Mouse (Mus musculus) small intestine, adult 2 months (tissue): ENCODE measurements around the gene Cyp1a1. TPM values are rescaled to one million over a fixed set of nuclear protein-coding genes. Genes with fewer than 3 reads are reported as not detected.

Source experiments
- H3K27ac ChIP-seq: fragments of 200-500 bp; 2 replicates; pipeline ENCODE4 v1.5.1; 2012; ENCODE audit warnings: low read depth, low read length, control low read depth, inconsistent platforms; ENCODE audit not compliant: insufficient read depth
- H3K27me3 ChIP-seq: fragments of 200-500 bp; 2 replicates; pipeline ENCODE4 v1.6.1; 2012; ENCODE audit warnings: mild to moderate bottlenecking, moderate library complexity, low read length, inconsistent platforms; ENCODE audit not compliant: control insufficient read depth, insufficient read depth
- H3K36me3 ChIP-seq: fragments of 200-500 bp; 2 replicates; pipeline ENCODE4 v1.6.1; 2012; ENCODE audit warnings: mild to moderate bottlenecking, low read length, control low read depth, inconsistent platforms; ENCODE audit not compliant: control insufficient read depth, insufficient read depth
- H3K4me1 ChIP-seq: fragments of 200-500 bp; 2 replicates; pipeline ENCODE4 v1.6.1; 2012; ENCODE audit warnings: low read length, inconsistent platforms, mixed read lengths; ENCODE audit not compliant: control insufficient read depth, insufficient read depth, insufficient read length
- H3K4me3 ChIP-seq: fragments of 200-500 bp; 2 replicates; pipeline ENCODE4 v1.5.1; 2012; ENCODE audit warnings: low read depth, mild to moderate bottlenecking, control low read depth, inconsistent platforms, low read length, moderate library complexity
- CTCF ChIP-seq: fragments of 200-500 bp; IDR thresholded peaks from 2 replicates; pipeline ENCODE4 v1.5.1; 2012; ENCODE audit warnings: low read depth, mild to moderate bottlenecking, control low read depth, inconsistent platforms, low read length, moderate library complexity, mixed read lengths; ENCODE audit not compliant: insufficient replicate concordance, insufficient read length; ENCODE audit errors: extremely low read depth
- POLR2A ChIP-seq: fragments of 200-500 bp; IDR thresholded peaks from 2 replicates; pipeline ENCODE4 v1.6.1; 2012; ENCODE audit warnings: low read depth, mild to moderate bottlenecking, control low read depth, inconsistent platforms, low read length, moderate library complexity
- WGBS: fragments of 180-500 bp; shearing (Covaris S2); methylation state at CpG from one replicate; pipeline ENCODE4 v1.1.7; 2018; 5-methylcytosine and 5-hydroxymethylcytosine counted together
- polyA plus RNA-seq: library from polyadenylated mRNA; depleted of rRNA; stranded (reverse); fragments of >200 nt; gene quantifications from 2 replicates; pipeline ENCODE4 v1.2.3, GENCODE M21; 2012; rRNA removed

Cyp1a1 gene
- 0.51 and 0.79 TPM in 2 replicates for polyA plus RNA-seq

DNA sequence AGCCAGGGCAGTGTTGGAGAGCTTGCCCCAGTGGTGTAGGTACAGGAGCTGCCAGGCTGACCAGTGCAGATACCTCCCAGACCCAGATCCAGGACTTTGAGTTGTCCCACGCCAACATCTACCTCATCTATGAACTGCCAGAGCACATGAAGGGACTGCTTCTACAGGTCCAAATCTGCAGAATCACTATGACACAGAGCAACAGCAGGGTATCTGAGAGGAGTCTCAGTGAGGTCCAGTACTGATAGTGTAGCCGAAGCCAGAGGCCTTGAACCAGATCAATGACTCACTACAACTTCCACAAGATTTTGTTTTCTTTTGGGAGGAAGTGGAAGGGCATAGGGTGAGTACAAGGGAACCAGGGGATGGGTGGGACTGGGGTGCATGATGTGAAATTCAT is at the start of gene Cyp1a1:
TSS of gene Cyp1a1 (plus strand) at position 178 of the 400 bp plus-strand sequence.
- H3K27me3 ChIP-seq, result no peaks in the 10 kb centered on the region
- TF ChIP-seq CTCF (no peak), POLR2A (no peak)
- H3K4me1 ChIP-seq, result peaks cover 6% of the 10 kb centered on the region; the same call in 1 of the 2 replicates
- H3K4me3 ChIP-seq, result no peak within 1 kb of the TSS
- H3K36me3 ChIP-seq, result no peaks in the 10 kb centered on the region
- WGBS, result 75% methylated on average over 2 of the region's 2 CpGs
- H3K27ac ChIP-seq, result no peak within 1 kb of the TSS

DNA sequence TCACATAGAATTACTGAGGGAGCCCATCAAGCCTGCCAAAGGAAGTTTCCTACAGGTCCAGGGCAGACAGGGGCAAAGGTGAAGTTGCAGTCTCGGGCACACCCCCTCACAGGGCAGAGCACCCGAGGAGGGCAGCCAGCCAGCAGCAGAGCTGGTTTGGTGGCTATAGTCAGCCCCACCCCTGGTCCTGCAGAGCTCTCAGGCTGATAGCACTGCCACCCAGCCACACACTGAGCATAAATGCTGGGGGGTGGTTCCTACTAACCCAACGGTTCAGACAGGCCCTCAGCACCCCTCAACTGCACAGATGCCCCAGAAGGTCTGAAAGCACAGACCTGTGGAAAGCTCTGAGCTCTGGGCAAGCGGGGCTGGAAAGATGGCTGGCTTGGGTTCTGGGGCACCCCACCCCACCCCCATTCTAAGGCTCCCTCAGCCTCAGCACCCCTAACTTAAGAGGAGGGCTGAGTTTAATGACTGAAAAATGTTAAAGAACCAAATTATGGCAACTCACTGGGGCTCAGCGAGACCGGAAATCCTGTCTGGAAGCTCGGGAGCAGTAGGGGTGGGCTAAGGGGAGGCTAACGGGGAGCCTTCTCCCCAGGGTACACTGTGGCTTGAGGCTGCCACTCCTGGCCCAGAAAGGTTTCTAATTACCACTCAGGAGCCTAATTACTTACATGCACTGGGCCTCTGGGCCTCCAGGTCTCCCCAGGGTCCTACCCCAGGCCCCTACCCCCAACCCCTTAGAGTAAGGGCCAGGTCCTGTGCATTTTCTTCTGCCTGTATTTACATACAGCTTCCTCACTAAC is 48.9 kb upstream of the Cyp1a1 start:
- H3K4me3 ChIP-seq, result peak overlapping the region; percentile 27; the same call in 1 of the 2 replicates
- WGBS, result 10% methylated on average over 8 of the region's 8 CpGs
- H3K4me1 ChIP-seq, result peaks cover 73% of the 10 kb centered on the region

DNA sequence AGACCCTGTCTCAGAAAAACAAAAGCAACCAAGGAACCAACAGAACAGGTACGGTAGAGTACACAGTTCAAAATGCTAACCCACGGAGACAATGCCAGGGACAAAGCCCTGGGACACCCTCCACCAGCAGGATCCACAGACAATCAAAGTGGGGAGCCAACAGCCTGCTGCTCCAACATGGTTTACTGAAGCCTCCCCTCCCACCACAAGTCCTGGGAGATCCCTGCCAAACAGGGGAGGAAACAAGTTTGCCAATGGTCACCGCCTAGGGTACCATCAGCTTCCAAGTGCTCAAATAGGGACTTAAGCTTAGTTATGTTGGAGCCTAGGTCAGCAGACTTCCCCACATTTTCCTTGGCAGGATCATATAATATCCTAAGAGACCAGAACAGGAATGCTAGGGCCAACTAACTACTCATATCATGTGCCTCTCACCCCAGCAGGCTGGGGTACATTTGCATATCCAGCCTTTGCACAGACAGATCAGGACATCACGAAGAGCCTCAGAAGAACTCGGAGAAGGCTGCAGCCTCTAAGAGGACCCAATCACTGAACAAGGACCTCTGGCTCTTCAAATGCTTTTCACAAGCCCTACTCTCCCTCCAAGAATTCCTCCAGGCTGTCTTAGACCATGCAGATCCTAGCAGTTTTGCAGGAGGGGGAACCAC is 47.9 kb upstream of the Cyp1a1 start:
- H3K4me1 ChIP-seq, result peaks cover 67% of the 10 kb centered on the region
- no peaks in the 10 kb centered on the region for H3K36me3 ChIP-seq
- no peaks in the 10 kb centered on the region for H3K27me3 ChIP-seq
- TF ChIP-seq POLR2A (no peak), CTCF (no peak)
- WGBS, result 24% methylated on average over 5 of the region's 5 CpGs
- H3K27ac ChIP-seq, result peak overlapping the region; percentile 91
- peak overlapping the region; percentile 31 for H3K4me3 ChIP-seq

More for the DNA sequence above, 48.9 kb upstream of the Cyp1a1 start:
- Histone ChIP-seq H3K27ac (peak overlapping the region; percentile 94), H3K27me3 (no peaks in the 10 kb centered on the region), H3K36me3 (no peaks in the 10 kb centered on the region)
- TF ChIP-seq CTCF (no peak), POLR2A (no peak; the same call in 1 of the 2 replicates)

DNA sequence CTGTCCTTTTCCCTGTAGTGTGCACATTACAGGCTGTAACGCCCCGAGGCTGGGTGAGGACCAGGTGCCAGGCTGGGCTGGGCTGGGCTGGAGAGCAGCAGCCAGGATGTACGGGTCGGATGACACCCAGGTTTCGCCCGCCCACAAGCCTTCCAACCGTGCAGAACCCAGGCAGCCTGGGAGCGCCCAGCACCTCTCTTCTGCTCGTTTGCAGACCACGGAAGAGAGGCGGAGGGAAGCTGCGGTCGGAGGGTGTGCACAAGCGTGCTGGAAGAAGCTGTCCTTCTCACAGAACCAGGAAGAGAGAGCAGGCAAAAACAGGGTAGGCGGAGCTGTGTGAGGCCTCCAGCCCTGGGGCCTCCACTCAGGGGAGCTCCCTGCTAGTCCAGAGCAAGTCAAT is 47.3 kb upstream of the Cyp1a1 start:
- Histone ChIP-seq H3K4me1 (peaks cover 63% of the 10 kb centered on the region), H3K4me3 (peak overlapping the region; percentile 31), H3K36me3 (no peaks in the 10 kb centered on the region), H3K27ac (peak overlapping the region; percentile 91), H3K27me3 (no peaks in the 10 kb centered on the region)
- WGBS, result under 1% methylated on average over 15 of the region's 15 CpGs
- TF ChIP-seq POLR2A, result peak; percentile 49
- TF ChIP-seq CTCF, result no peak

DNA sequence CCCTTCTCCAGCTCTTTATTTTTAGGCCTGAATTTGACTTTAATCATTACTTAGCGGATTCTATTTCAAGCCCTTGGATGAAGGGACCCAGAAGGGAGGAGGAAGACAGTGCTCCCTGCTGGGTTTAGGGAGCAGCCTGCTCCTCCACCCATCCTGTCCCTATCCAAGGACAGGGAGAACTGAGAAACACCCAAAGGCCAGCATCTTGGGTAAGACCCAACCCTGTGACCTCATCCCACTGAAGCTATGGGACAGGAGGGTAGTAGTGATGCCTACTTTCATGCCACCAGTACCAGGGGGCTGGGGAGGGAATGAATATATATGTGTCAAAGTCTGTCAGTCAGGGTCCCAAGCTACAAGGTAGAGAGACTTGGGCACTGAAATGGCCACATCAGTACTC is 46.7 kb upstream of the Cyp1a1 start:
- 95% methylated on average over 1 of the region's 1 CpGs for WGBS
- H3K27me3 ChIP-seq, result no peaks in the 10 kb centered on the region
- H3K27ac ChIP-seq, result peak overlapping the region; percentile 91
- H3K4me3 ChIP-seq, result no peak overlapping the region
- H3K36me3 ChIP-seq, result no peaks in the 10 kb centered on the region
- no peak for TF ChIP-seq CTCF
- TF ChIP-seq POLR2A, result no peak
- peaks cover 62% of the 10 kb centered on the region for H3K4me1 ChIP-seq

DNA sequence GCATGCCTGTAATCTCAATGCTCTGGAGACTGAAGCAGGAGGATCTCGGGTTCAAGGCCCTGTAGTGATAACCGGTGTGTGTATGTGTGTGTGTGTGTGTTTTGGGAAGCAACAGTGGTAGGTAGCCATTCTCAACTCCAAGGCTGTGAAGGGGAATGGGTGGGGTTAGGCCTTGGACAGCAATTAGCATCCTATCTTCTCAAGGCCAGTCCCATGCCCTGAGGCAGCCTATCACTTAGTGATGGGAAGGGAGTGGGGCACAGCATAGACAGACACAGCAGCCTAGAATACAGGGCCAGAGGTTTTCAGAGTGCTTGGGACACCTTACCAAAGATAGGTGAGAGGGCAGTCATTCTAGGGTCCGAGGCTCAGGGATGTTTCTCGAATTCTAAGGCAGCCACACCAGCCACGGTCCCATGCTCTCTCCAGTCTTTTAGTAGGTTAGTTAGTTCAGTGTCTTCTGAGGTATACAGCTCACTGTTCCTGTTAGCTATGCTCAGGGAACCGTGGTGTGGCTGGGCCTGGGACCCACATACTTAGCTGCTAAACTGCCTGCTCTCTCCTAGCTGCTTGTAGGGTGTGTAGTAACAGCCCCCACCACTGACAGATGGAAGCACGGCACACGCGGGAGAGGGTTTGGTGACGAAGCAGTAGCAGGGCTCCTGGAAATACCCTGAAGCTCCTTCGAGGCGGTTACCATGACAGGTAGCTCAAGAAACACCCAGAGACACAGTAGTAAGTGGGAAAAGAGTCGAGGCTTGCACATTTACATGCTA is 45.8 kb upstream of the Cyp1a1 start:
- Histone ChIP-seq H3K27ac (peak overlapping the region; percentile 91), H3K4me3 (no peak overlapping the region), H3K27me3 (no peaks in the 10 kb centered on the region), H3K4me1 (peaks cover 67% of the 10 kb centered on the region), H3K36me3 (no peaks in the 10 kb centered on the region)
- TF ChIP-seq POLR2A, result no peak
- TF ChIP-seq CTCF, result no peak
- WGBS, result 73% methylated on average over 13 of the region's 13 CpGs
